In the genomic region with DNA sequence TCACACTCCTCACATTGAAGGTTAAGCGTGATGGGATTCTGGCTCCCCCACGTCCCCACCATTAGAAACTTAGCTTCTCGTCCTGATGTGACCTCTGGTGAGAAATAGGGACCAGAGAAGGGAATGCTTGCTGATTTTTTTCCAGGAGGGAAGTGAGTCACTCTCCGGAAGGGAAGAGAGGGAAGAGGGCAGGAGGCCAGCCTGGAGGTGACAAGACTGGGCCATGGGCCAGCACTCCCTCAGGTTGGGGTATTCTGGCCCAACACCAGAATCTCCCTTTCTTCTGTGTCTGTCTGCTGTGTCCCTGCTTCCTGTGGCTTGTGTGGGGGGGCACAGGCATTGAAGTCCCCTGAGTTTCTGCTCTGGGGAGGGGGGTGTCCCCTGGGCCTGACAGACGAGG, we compare ENCODE assay signal across 21 mouse cellular contexts. TPM values are rescaled to one million over a fixed set of nuclear protein-coding genes. Genes with fewer than 3 reads are reported as not detected.
A peak's percentile ranks its signal among the peaks of the same experiment; 100 is the strongest.
DNase-seq lines count a peak whose midpoint lies in the region; ATAC-seq and TF ChIP-seq lines count a peak whose summit lies in the region.
"Had no signal": no experiment of that assay in that cellular context is flagged by ENCODE, and none has a peak within 500 bp of the region (broad histone marks: within the 10 kb centered on the region; RNA-seq: fewer than 3 reads in every experiment).

No protein-coding gene starts in this region.

- H3K4me1 ChIP-seq in heart, postnatal 0 days (ENCODE audit: control insufficient read depth, insufficient read depth): no peaks in the 10 kb centered on the region; the same call in 1 of the 2 replicates
- peaks cover 35% of the 10 kb centered on the region for H3K4me1 ChIP-seq in heart, embryonic 10.5 days
- no peaks in the 10 kb centered on the region for H3K4me1 ChIP-seq in lung, embryonic 14.5 days (ENCODE audit: insufficient read depth)
- peaks cover 61% of the 10 kb centered on the region for H3K4me1 ChIP-seq in lung, adult 2 months (ENCODE audit: control insufficient read depth, insufficient read depth, low read length)
- no peaks in the 10 kb centered on the region for H3K4me1 ChIP-seq in forebrain, embryonic 13.5 days

- no peak for TF ChIP-seq EP300 in heart, postnatal 0 days (IDR thresholded peaks at IDR 0.05; ENCODE audit: low read depth)

- H3K36me3 ChIP-seq in heart, postnatal 0 days (replicated peaks; ENCODE audit: control insufficient read depth, insufficient read depth, low read length): no peaks in the 10 kb centered on the region
- peaks cover 5% of the 10 kb centered on the region; the same call in 1 of the 2 replicates for H3K36me3 ChIP-seq in heart, embryonic 10.5 days
- H3K36me3 ChIP-seq in lung, embryonic 14.5 days (ENCODE audit: insufficient read depth): no peaks in the 10 kb centered on the region
- H3K36me3 ChIP-seq in forebrain, embryonic 13.5 days (ENCODE audit: poor library complexity, severe bottlenecking): no peaks in the 10 kb centered on the region
- H3K36me3 ChIP-seq: hindbrain, embryonic 13.5 days; liver, embryonic 13.5 days had no signal

- no peaks in the 10 kb centered on the region for H3K27me3 ChIP-seq in heart, postnatal 0 days (ENCODE audit: control insufficient read depth, insufficient read depth, low read length)
- peaks cover 9% of the 10 kb centered on the region; the same call in 1 of the 2 replicates for H3K27me3 ChIP-seq in heart, embryonic 10.5 days (ENCODE audit: insufficient read depth, poor library complexity, severe bottlenecking)
- H3K27me3 ChIP-seq in lung, embryonic 14.5 days (ENCODE audit: insufficient read depth, low read length): no peaks in the 10 kb centered on the region
- H3K27me3 ChIP-seq in forebrain, embryonic 13.5 days: no peaks in the 10 kb centered on the region
- H3K27me3 ChIP-seq: hindbrain, embryonic 13.5 days; limb, embryonic 13.5 days; liver, embryonic 13.5 days had no signal

- no peaks in the 10 kb centered on the region for H3K9me3 ChIP-seq in heart, postnatal 0 days (replicated peaks; ENCODE audit: control insufficient read depth, low read length)
- no peaks in the 10 kb centered on the region for H3K9me3 ChIP-seq in heart, embryonic 10.5 days
- H3K9me3 ChIP-seq in lung, embryonic 14.5 days (ENCODE audit: low read depth, low read length): no peaks in the 10 kb centered on the region
- H3K9me3 ChIP-seq in forebrain, embryonic 13.5 days (replicated peaks): no peaks in the 10 kb centered on the region
- H3K9me3 ChIP-seq: forebrain, embryonic 10.5 days; hindbrain, embryonic 13.5 days; limb, embryonic 13.5 days; liver, embryonic 13.5 days had no signal

- no peak overlapping the region for H3K4me2 ChIP-seq in heart, postnatal 0 days (ENCODE audit: low read depth, low read length)
- H3K4me2 ChIP-seq in lung, embryonic 14.5 days: no peak overlapping the region
- no peak overlapping the region for H3K4me2 ChIP-seq in forebrain, embryonic 13.5 days
- H3K4me2 ChIP-seq: hindbrain, embryonic 13.5 days; limb, embryonic 13.5 days; liver, embryonic 13.5 days had no signal

- 35% methylated on average over 5 of the region's 5 CpGs for WGBS in heart, postnatal 0 days
- WGBS in heart, embryonic 10.5 days: 46% methylated on average over 5 of the region's 5 CpGs
- 50% methylated on average over 5 of the region's 5 CpGs for WGBS in lung, embryonic 14.5 days
- WGBS in lung, adult 2 months: 41% methylated on average over 5 of the region's 5 CpGs
- 81% methylated on average over 5 of the region's 5 CpGs for WGBS in forebrain, embryonic 13.5 days

- no peak for TF ChIP-seq CTCF in heart, postnatal 0 days (IDR thresholded peaks at IDR 0.05; ENCODE audit: low read depth)
- no peak for TF ChIP-seq CTCF in lung, embryonic 14.5 days (IDR thresholded peaks at IDR 0.05; ENCODE audit: low read depth)
- TF ChIP-seq CTCF in lung, adult 2 months (IDR thresholded peaks at IDR 0.05; ENCODE audit: insufficient read depth, low read length): no peak

- no peak overlapping the region for H3K27ac ChIP-seq in heart, postnatal 0 days (ENCODE audit: low read depth)
- H3K27ac ChIP-seq in heart, embryonic 10.5 days: no peak overlapping the region
- no peak overlapping the region for H3K27ac ChIP-seq in lung, embryonic 14.5 days (ENCODE audit: low read depth)
- H3K27ac ChIP-seq in forebrain, embryonic 13.5 days: no peak overlapping the region
- H3K27ac ChIP-seq: forebrain, embryonic 10.5 days; hindbrain, embryonic 13.5 days; limb, embryonic 13.5 days; liver, embryonic 13.5 days had no signal

- ATAC-seq in heart, postnatal 0 days (ENCODE audit: insufficient read depth, low read depth): peak; percentile 22; the same call in 1 of the 2 replicates
- ATAC-seq in lung, embryonic 14.5 days (ENCODE audit: insufficient read depth): no peak
- ATAC-seq in forebrain, embryonic 13.5 days: no peak
- ATAC-seq: CD4-positive, CD25-positive, alpha-beta regulatory T cell, adult 4 months; forebrain, postnatal 0 days had no signal

- H3K4me3 ChIP-seq in heart, postnatal 0 days (ENCODE audit: low read depth, low read length): no peak overlapping the region
- H3K4me3 ChIP-seq in heart, embryonic 10.5 days: no peak overlapping the region
- H3K4me3 ChIP-seq in lung, embryonic 14.5 days (ENCODE audit: low read depth, low read length): no peak overlapping the region
- no peak overlapping the region for H3K4me3 ChIP-seq in lung, adult 2 months (replicated peaks; ENCODE audit: extremely low read depth, low read depth, low read length)
- H3K4me3 ChIP-seq in forebrain, embryonic 13.5 days: no peak overlapping the region
- H3K4me3 ChIP-seq: forebrain, embryonic 10.5 days; hindbrain, embryonic 13.5 days; limb, embryonic 13.5 days; liver, embryonic 13.5 days had no signal

- peak; percentile 39 for DNase-seq in adrenal gland, postnatal 10 days
- no peak for DNase-seq in adrenal gland, postnatal 4 days (ENCODE audit: low spot score in 2 of 2)
- no peak for DNase-seq in heart, postnatal 0 days (ENCODE audit: low spot score)
- DNase-seq in heart, embryonic 10.5 days (ENCODE audit: low spot score): no peak
- DNase-seq in lung, embryonic 14.5 days: peak; percentile 32
- DNase-seq in lung, adult 2 months: no peak
- no peak for DNase-seq in B cell, adult 2 months
- DNase-seq: cerebellum, adult 11 months; forebrain, postnatal 0 days; gastrocnemius, postnatal 14 days; kidney, adult 9 months; layer of hippocampus, postnatal 36 days; liver, embryonic 13.5 days; midbrain, embryonic 14.5 days; retina, postnatal 1 day had no signal

- TF ChIP-seq POLR2A in lung, adult 2 months (IDR thresholded peaks at IDR 0.05; ENCODE audit: borderline replicate concordance, extremely low read depth, low read depth, low read length): no peak

- H3K9ac ChIP-seq in heart, postnatal 0 days (replicated peaks; ENCODE audit: low read depth, low read length): no peak overlapping the region
- no peak overlapping the region for H3K9ac ChIP-seq in lung, embryonic 14.5 days
- no peak overlapping the region for H3K9ac ChIP-seq in forebrain, embryonic 13.5 days
- H3K9ac ChIP-seq: forebrain, postnatal 0 days; hindbrain, embryonic 13.5 days; limb, embryonic 13.5 days; liver, embryonic 13.5 days had no signal

RNA-seq across cellular contexts. Expression of a gene that starts 13.0 kb away (rescaled TPM):
- total RNA-seq in adrenal gland, postnatal 10 days (2021): 10 to 100 TPM in 1 of 2 experiments, 1 to 10 TPM in 1; 9.5 to 10.3 TPM
- total RNA-seq in adrenal gland, postnatal 4 days (2021): 10 to 100 TPM; 18.0 to 19.6 TPM
- 53.3 and 79.8 TPM in 2 replicates for total RNA-seq in heart, postnatal 0 days (2014; rRNA removed; ENCODE audit: low replicate concordance)
- 11.6 and 12.9 TPM in 2 replicates for polyA plus RNA-seq in heart, postnatal 0 days (2015; fragmentation: Nextera tagmentation; extraction: Ambion mirVana)
- 8.7 and 13.5 TPM in 2 replicates for polyA plus RNA-seq in heart, embryonic 10.5 days (2016; fragmentation: Nextera tagmentation; extraction: Ambion mirVana)
- polyA plus RNA-seq in lung, embryonic 14.5 days (2014; fragmentation: Nextera tagmentation; extraction: Ambion mirVana): 14.8 and 18.0 TPM in 2 replicates
- polyA plus RNA-seq in lung, adult 2 months (2012; rRNA removed): 68.6 and 83.1 TPM in 2 replicates
- 5.8 and 8.1 TPM in 2 replicates for polyA plus RNA-seq in forebrain, embryonic 13.5 days (2015; fragmentation: Nextera tagmentation; extraction: Ambion mirVana)
- polyA plus RNA-seq: CD4-positive, CD25-positive, alpha-beta regulatory T cell, adult 4 months had no signal

RNA-seq across cellular contexts. Expression of a gene that starts 23.1 kb away (rescaled TPM):
- 100 to 1,000 TPM; 111 to 120 TPM for total RNA-seq in adrenal gland, postnatal 10 days (2021)
- 100 to 1,000 TPM; 137 to 140 TPM for total RNA-seq in adrenal gland, postnatal 4 days (2021)
- total RNA-seq in heart, postnatal 0 days (2014; rRNA removed; ENCODE audit: low replicate concordance): 116 and 146 TPM in 2 replicates
- polyA plus RNA-seq in heart, postnatal 0 days (2015; fragmentation: Nextera tagmentation; extraction: Ambion mirVana): 123 and 131 TPM in 2 replicates
- 125 and 140 TPM in 2 replicates for polyA plus RNA-seq in heart, embryonic 10.5 days (2016; fragmentation: Nextera tagmentation; extraction: Ambion mirVana)
- polyA plus RNA-seq in lung, embryonic 14.5 days (2014; fragmentation: Nextera tagmentation; extraction: Ambion mirVana): 142 and 151 TPM in 2 replicates
- 223 and 276 TPM in 2 replicates for polyA plus RNA-seq in lung, adult 2 months (2012; rRNA removed)
- 130 and 134 TPM in 2 replicates for polyA plus RNA-seq in forebrain, embryonic 13.5 days (2015; fragmentation: Nextera tagmentation; extraction: Ambion mirVana)

RNA-seq across cellular contexts. Expression of a gene that starts 41.4 kb away (rescaled TPM):
- 10 to 100 TPM; 15.2 to 19.1 TPM for total RNA-seq in adrenal gland, postnatal 10 days (2021)
- total RNA-seq in adrenal gland, postnatal 4 days (2021): 10 to 100 TPM; 17.8 to 18.7 TPM
- 18.5 and 24.0 TPM in 2 replicates for total RNA-seq in heart, postnatal 0 days (2014; rRNA removed; ENCODE audit: low replicate concordance)
- 14.3 and 16.6 TPM in 2 replicates for polyA plus RNA-seq in heart, postnatal 0 days (2015; fragmentation: Nextera tagmentation; extraction: Ambion mirVana)
- polyA plus RNA-seq in heart, embryonic 10.5 days (2016; fragmentation: Nextera tagmentation; extraction: Ambion mirVana): 27.7 and 33.2 TPM in 2 replicates
- 36.2 and 38.0 TPM in 2 replicates for polyA plus RNA-seq in lung, embryonic 14.5 days (2014; fragmentation: Nextera tagmentation; extraction: Ambion mirVana)
- 20.2 and 20.3 TPM in 2 replicates for polyA plus RNA-seq in lung, adult 2 months (2012; rRNA removed)
- polyA plus RNA-seq in forebrain, embryonic 13.5 days (2015; fragmentation: Nextera tagmentation; extraction: Ambion mirVana): 59.2 and 61.4 TPM in 2 replicates

RNA-seq across cellular contexts. Expression of a gene that starts 43.6 kb away (rescaled TPM):
- total RNA-seq in adrenal gland, postnatal 10 days (2021): under 1 TPM in 1 of 2 experiments, not detected in 1; 0.15 TPM
- total RNA-seq in adrenal gland, postnatal 4 days (2021): under 1 TPM in 1 of 2 experiments, not detected in 1; 0.11 TPM
- total RNA-seq in heart, postnatal 0 days (2014; rRNA removed; ENCODE audit: low replicate concordance): not detected in 2 replicates
- 0.08 TPM in 1 of 2 replicates, not detected in the other for polyA plus RNA-seq in heart, postnatal 0 days (2015; fragmentation: Nextera tagmentation; extraction: Ambion mirVana)
- polyA plus RNA-seq in heart, embryonic 10.5 days (2016; fragmentation: Nextera tagmentation; extraction: Ambion mirVana): 0.09 TPM in 1 of 2 replicates, not detected in the other
- 0.17 and 0.84 TPM in 2 replicates for polyA plus RNA-seq in lung, embryonic 14.5 days (2014; fragmentation: Nextera tagmentation; extraction: Ambion mirVana)
- 9.9 and 10.0 TPM in 2 replicates for polyA plus RNA-seq in lung, adult 2 months (2012; rRNA removed)
- 5.2 and 5.9 TPM in 2 replicates for polyA plus RNA-seq in forebrain, embryonic 13.5 days (2015; fragmentation: Nextera tagmentation; extraction: Ambion mirVana)
- total RNA-seq: megakaryocyte-erythroid progenitor cell, adult 5-6 weeks had no signal
- polyA plus RNA-seq: CD4-positive, CD25-positive, alpha-beta regulatory T cell, adult 4 months; liver, embryonic 13.5 days had no signal

Comparison
In these comparisons a context has a peak if more than half of its experiments do, and no peak if none do; other contexts are left out.
1. DNase-seq: peak in adrenal gland, postnatal 10 days (single experiment) and lung, embryonic 14.5 days (single experiment); none in adrenal gland, postnatal 4 days (0 of 2), heart, postnatal 0 days (single experiment), heart, embryonic 10.5 days (single experiment), lung, adult 2 months (single experiment) and B cell, adult 2 months (0 of 2).